10 mouse cellular contexts compared by ENCODE assay signal in the genomic region with DNA sequence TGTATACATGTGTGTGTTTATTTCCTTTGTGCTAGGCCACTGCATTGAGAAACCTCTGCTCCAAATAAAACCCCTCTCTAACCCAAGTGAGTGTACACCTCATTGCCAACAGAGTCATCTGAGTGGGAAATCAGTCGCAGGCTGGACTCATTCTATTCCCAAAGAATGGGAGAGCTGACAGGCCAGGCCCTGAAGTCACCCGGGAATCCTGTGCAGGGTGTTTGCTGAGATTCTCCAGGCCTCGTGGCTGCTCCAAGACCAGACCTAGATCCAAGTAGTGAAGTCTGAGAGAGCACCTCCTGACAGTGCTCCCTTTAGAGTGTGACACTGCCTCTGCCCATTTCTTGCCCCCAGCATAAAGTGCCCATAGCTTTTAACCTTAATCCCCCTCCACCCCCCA.
DNase-seq lines count a peak whose midpoint lies in the region; ATAC-seq and TF ChIP-seq lines count a peak whose summit lies in the region.
"Had no signal": no experiment of that assay in that cellular context is flagged by ENCODE, and none has a peak within 500 bp of the region (broad histone marks: within the 10 kb centered on the region; RNA-seq: fewer than 3 reads in every experiment).

No protein-coding gene starts in this region.

- no peaks in the 10 kb centered on the region for H3K36me3 ChIP-seq in kidney, postnatal 0 days (ENCODE audit: insufficient read depth, low read length)
- no peaks in the 10 kb centered on the region for H3K36me3 ChIP-seq in embryonic facial prominence, embryonic 10.5 days (replicated peaks)
- H3K36me3 ChIP-seq in limb, embryonic 15.5 days, result no peaks in the 10 kb centered on the region

- no peak for DNase-seq in gastrocnemius, adult 2 months
- DNase-seq in gastrocnemius, adult 18-20 months (ENCODE audit: low spot score), result no peak
- DNase-seq in kidney, postnatal 0 days (ENCODE audit: low spot score), result no peak
- DNase-seq in kidney, adult 9 months, result no peak
- no peak for DNase-seq in embryonic facial prominence, embryonic 10.5 days (ENCODE audit: low spot score)
- no peak for DNase-seq in right cerebral cortex, postnatal 10 days (ENCODE audit: low spot score in 2 of 2)
- no peak for DNase-seq in thymus, postnatal 10 days (ENCODE audit: low spot score in 2 of 2)
- DNase-seq: cerebellum, postnatal 14 days had no signal

- peak overlapping the region; percentile 93 for H3K27ac ChIP-seq in gastrocnemius, adult 2 months
- peak overlapping the region; percentile 97; the same call in 1 of the 2 replicates for H3K27ac ChIP-seq in kidney, postnatal 0 days
- H3K27ac ChIP-seq in embryonic facial prominence, embryonic 10.5 days (replicated peaks), result peak overlapping the region; percentile 92
- peak overlapping the region; percentile 43; the same call in 1 of the 2 replicates for H3K27ac ChIP-seq in limb, embryonic 15.5 days

- no peak for ATAC-seq in kidney, postnatal 0 days (replicated peaks; ENCODE audit: low FRiP score, low read depth)
- ATAC-seq in limb, embryonic 15.5 days (ENCODE audit: insufficient number of reproducible peaks, low FRiP score, low TSS enrichment, low read depth), result no peak
- ATAC-seq: activated CD4-positive, CD25-positive, alpha-beta regulatory T cell, adult 4 months had no signal

- intact Hi-C loops in gastrocnemius, adult 2 months (cut with DNase I), result no loop called here

- H3K9ac ChIP-seq in kidney, postnatal 0 days (ENCODE audit: low read depth, low read length), result no peak overlapping the region
- H3K9ac ChIP-seq in limb, embryonic 15.5 days, result no peak overlapping the region

- no peak for TF ChIP-seq CTCF in gastrocnemius, adult 2 months (IDR thresholded peaks at IDR 0.05)
- no peak for TF ChIP-seq CTCF in kidney, postnatal 0 days (IDR thresholded peaks at IDR 0.05; ENCODE audit: low read depth)

- no peak overlapping the region for H3K4me3 ChIP-seq in gastrocnemius, adult 2 months
- H3K4me3 ChIP-seq in kidney, postnatal 0 days (replicated peaks; ENCODE audit: low read depth, low read length), result no peak overlapping the region
- no peak overlapping the region for H3K4me3 ChIP-seq in embryonic facial prominence, embryonic 10.5 days
- H3K4me3 ChIP-seq in limb, embryonic 15.5 days, result no peak overlapping the region

- 65% methylated on average over 3 of the region's 3 CpGs for WGBS in kidney, postnatal 0 days
- 61% methylated on average over 3 of the region's 3 CpGs for WGBS in embryonic facial prominence, embryonic 10.5 days
- WGBS in limb, embryonic 15.5 days, result 29% methylated on average over 3 of the region's 3 CpGs

- no peaks in the 10 kb centered on the region for H3K27me3 ChIP-seq in kidney, postnatal 0 days (ENCODE audit: insufficient read depth, low read length)
- no peaks in the 10 kb centered on the region for H3K27me3 ChIP-seq in embryonic facial prominence, embryonic 10.5 days (replicated peaks; ENCODE audit: low read depth, poor library complexity, severe bottlenecking)
- no peaks in the 10 kb centered on the region for H3K27me3 ChIP-seq in limb, embryonic 15.5 days

- no peak overlapping the region for H3K4me2 ChIP-seq in kidney, postnatal 0 days (ENCODE audit: low read length)
- H3K4me2 ChIP-seq in limb, embryonic 15.5 days, result no peak overlapping the region

- H3K9me3 ChIP-seq in kidney, postnatal 0 days (replicated peaks; ENCODE audit: low read length), result no peaks in the 10 kb centered on the region
- no peaks in the 10 kb centered on the region for H3K9me3 ChIP-seq in embryonic facial prominence, embryonic 10.5 days
- H3K9me3 ChIP-seq in limb, embryonic 15.5 days, result no peaks in the 10 kb centered on the region

- H3K4me1 ChIP-seq in kidney, postnatal 0 days (replicated peaks; ENCODE audit: insufficient read depth, low read length), result peaks cover 59% of the 10 kb centered on the region
- H3K4me1 ChIP-seq in embryonic facial prominence, embryonic 10.5 days, result peaks cover 94% of the 10 kb centered on the region
- H3K4me1 ChIP-seq in limb, embryonic 15.5 days, result peaks cover 84% of the 10 kb centered on the region

Comparison
In these comparisons a context has a peak if more than half of its experiments do, and no peak if none do; other contexts are left out.
1. H3K27ac ChIP-seq: peak in every context shown above with its lines; median percentile 97 in kidney, postnatal 0 days; 93 in gastrocnemius, adult 2 months; 92 in embryonic facial prominence, embryonic 10.5 days; 43 in limb, embryonic 15.5 days.